Mouse (Mus musculus) natural killer cell, adult 2 months (primary cell): ENCODE measurements around the gene Ache.

Experiments used
- DNase-seq, 2 experiments: peaks; one replicate each; pipeline ENCODE4 v3.0.0; 2022; ENCODE audit warnings: low spot score in 2 of 2

Ache gene

GRCm38 (mm10) chr5:137295712-137296111 is 8.4 kb downstream of the Ache start:
- DNase-seq = no peak

DNA sequence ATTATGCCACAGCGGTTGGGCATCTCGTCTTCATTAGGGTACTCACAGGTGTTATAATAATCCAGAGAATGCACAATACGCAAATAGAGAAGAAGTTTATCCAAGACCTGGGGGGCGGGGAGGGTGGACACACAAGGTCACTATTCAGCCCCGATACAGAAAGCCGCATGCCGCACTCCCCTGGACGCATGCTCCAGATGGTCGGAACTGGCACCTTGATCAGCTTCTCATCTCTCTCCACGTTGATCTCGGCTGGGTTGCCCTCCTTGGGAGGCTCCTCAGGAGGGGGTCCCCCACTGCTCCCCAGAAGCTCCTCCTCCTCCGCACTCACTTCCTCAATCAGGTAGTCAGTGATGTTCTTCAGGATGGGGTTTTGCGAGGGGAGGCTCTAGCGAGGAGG is 9.8 kb downstream of the Ache start:
- no peak for DNase-seq

DNA sequence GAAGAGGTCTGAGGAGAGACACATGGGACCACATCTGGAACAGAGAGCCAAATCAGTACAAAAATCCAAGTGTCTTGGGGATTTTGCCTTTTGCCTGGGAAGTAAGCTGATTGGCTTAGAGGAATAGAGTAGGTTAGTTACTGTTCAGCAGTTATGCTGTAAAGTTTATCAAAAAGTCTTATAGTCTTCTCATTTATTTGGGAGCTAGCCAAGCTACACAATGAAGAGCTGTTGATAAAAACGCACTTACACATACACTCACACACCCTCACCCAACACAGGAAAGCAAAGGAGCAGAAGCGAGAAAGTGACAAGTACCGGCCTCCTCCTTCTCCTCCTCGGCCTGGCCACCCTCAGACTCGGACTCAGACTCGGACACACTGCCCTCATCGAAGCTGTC is 11.9 kb downstream of the Ache start:
- DNase-seq = no peak

DNA sequence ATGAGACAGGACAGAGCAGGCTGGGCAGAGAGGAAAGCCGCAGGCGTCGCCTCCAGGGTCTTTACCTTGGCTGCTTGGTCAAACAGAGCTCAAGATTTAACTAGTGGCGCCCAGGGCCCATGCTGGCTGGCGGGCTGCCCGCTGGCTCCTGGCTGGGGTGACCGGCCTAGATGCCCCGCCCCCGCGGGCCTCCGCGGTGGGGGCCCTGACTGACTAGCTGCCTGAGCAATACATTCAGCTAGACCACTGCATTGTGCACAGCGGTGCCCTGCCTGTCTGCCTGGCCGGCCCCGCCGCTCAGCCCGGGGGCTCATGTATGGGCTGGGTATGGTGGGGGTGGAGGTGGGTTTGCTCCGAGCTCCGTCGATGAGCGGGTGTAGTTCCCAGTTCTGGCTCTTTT is 13.9 kb downstream of the Ache start:
- DNase-seq = no peak

GRCm38 (mm10) chr5:137303609-137304008 is 16.3 kb downstream of the Ache start:
- DNase-seq = no peak

DNA sequence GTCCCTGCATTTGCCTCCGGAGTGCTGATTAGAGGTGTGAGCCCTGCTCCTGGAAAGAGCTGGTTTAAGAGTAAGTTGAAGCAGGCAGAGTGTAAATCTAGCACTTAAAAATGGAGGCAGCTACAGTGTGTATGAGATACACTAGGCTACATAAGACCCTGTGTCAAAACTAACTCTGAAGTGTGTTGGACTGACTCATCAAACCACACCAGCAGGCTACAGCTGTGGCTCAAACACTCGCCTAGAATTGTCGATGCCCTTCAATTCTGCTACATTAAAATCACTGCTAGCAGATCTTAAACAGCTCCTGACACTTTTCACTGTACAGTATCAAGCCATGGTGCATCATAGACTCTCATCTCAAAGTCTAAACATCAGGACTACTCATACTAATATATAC is 16.8 kb downstream of the Ache start:
- DNase-seq = no peak

DNA sequence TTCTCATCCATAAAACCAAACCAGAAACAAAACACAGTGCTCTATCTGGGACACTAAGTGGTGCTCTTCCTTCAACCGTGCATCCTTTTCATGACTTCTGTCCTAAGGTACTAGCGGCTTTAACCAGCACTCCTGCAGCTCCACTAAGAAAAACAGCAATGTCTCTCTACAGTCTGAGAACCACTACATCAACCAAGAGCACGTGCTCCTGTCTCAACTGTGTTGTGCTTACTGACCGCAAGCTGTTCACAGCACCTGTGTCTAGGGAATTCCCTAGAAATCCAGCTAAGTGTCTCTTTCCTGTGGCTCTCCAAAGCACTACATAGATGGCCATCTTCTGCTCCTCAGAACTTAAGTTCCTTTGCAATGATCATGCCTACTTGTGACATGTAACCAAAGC is 17.5 kb downstream of the Ache start:
- no peak for DNase-seq

GRCm38 (mm10) chr5:137305822-137306221 is 18.5 kb downstream of the Ache start:
- no peak for DNase-seq

DNA sequence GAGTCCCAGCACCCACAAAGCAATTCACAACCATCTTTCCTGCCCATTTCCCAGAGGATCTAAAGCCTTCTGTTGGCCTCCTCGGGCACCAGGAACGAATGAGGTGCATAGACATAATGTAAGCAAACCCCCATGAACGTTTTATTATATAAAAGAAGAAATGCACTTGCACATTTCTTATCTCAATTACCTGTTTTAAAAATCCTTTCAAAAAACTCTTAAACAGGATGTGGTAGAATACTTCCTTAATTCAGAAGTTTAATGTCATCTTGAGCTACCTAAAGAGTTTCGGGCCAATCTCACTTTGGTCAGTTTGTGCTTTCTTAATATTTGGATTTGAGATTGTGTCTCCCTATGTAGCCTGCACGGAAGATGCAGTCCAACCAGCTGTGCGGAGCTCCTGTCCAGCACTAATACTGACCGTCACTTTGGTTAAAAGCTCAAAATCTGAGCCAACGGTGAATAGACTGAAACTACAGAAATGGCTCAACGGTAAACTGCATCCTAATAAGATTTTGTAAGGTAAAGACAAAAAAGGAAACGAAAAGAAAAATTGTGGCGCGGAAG is 19.2 kb downstream of the Ache start:
- no peak for DNase-seq

- peak; percentile 82 to 88 for DNase-seq
These were observed 20.0 kb downstream of the Ache start, which contains the start of gene Srrt for GRCm38 (mm10) chr5:137307071-137307912. Gene Srrt, minus strand, starts transcription at chr5:137307674.

GRCm38 (mm10) chr5:137308356-137308755 is 21.0 kb downstream of the Ache start:
- DNase-seq = no peak

DNA sequence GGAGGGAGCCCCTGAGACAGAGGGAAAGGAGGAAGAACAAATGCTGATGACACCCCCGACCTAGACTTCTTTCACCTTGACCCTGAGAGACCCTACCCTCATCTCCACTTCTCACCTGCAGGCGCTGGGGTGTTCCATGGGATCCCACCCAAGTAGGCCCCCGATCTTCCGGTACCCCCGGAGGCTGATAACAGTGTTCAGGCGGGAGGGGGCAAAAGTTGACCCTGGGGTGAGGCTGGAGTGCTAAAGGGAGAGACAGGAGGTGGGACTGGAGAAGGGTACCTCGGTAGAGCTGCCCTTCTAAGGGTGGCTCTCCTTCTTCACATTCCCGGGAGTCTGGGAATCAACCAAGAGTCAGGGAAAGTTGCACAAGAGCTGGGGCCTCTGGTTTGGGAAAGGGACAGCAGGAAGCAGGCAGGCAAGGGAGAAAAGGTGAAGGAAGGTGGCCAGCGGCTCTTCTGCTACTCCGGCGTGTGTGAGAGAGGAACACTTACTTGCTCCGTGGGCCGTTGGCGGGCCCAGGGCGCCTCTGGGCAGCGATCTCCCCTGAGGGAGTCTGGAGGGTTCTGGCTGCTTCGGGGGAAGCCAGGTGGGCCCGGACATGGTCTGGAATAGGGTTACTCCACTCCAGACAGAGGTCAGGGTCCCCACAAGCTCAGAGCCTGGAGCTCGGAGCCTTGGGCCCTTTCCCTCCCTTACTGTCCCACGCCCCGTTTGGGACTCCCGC is 26.3 kb downstream of the Ache start:
- no peak for DNase-seq

GRCm38 (mm10) chr5:137314193-137315083 is 27.1 kb downstream of the Ache start, which contains the start of gene Trip6:
Gene Trip6, minus strand, starts transcription at chr5:137314404.
- DNase-seq = no peak

GRCm38 (mm10) chr5:137315084-137315903 is 28.0 kb downstream of the Ache start:
- DNase-seq = peak in 1 of 2 experiments; percentile 36

GRCm38 (mm10) chr5:137317361-137317760 is 30.0 kb downstream of the Ache start:
- no peak for DNase-seq

- no peak for DNase-seq
These were observed 31.3 kb downstream of the Ache start for GRCm38 (mm10) chr5:137318570-137318969.

- no peak for DNase-seq
These were observed 33.7 kb downstream of the Ache start for GRCm38 (mm10) chr5:137320996-137321395.

GRCm38 (mm10) chr5:137330910-137331309 is 43.6 kb downstream of the Ache start:
- DNase-seq = no peak

GRCm38 (mm10) chr5:137332857-137333511 is 45.7 kb downstream of the Ache start:
- no peak for DNase-seq

DNA sequence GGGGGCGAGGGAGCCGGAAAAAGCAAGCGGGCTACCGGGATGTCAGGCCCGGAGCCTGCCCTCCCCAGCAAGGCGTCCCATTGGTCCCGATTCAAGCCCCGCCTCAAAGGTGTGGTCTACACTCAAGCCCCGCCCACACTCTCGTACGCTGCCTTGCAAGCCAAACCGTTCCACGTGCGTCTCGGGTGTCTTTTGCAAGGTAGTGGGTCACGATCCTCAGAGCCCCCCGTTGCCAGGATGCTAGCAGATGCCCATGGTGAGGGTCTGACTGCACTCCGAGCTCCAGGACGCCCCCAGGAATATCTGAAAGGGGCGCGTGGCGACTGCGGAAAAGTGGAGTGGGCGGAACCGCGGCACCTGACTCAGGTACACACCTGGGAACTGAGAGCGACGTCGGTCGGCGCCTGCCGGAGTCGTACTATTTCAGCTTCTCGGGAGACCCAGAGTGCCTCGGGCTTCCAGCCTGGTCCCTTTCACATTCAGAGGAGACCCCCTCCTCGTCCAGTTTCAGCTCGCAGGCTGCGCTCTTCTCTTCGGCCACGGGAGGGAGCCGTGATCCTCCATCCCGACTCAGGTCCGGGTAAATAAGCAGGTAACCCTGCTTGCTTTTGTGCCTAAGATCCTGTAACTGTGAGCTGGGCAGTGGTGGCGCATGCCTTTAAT is 46.3 kb downstream of the Ache start, which contains the start of gene Slc12a9:
TSS of gene Slc12a9 (minus strand) at position 86 of the 663 bp plus-strand sequence.
- peak; percentile 88 to 91 for DNase-seq
